Mouse (Mus musculus): ENCODE data around the gene Gm10638.

The Gm10638 gene

GRCm38 (mm10) chr8:86781094-86781493 is 35.6 kb downstream of the Gm10638 start:
- in situ Hi-C loops (cut with MboI; ENCODE audit: low sequenced_read_pairs), result no loop called here

- in situ Hi-C loops (cut with MboI; ENCODE audit: low sequenced_read_pairs), result no loop called here
Observed at GRCm38 (mm10) chr8:86786498-86786897, 41.0 kb downstream of the Gm10638 start.

- in situ Hi-C loops (cut with MboI; ENCODE audit: low sequenced_read_pairs), result no loop called here
Observed at GRCm38 (mm10) chr8:86787891-86788420, 42.5 kb downstream of the Gm10638 start.

- in situ Hi-C loops (cut with MboI; ENCODE audit: low sequenced_read_pairs), result no loop called here
Observed at GRCm38 (mm10) chr8:86789576-86789975, 44.1 kb downstream of the Gm10638 start.

- in situ Hi-C loops (cut with MboI; ENCODE audit: low sequenced_read_pairs), result no loop called here
Observed at GRCm38 (mm10) chr8:86791542-86791941, 46.0 kb downstream of the Gm10638 start.

- in situ Hi-C loops (cut with MboI; ENCODE audit: low sequenced_read_pairs), result no loop called here
Observed at GRCm38 (mm10) chr8:86794716-86795115, 49.2 kb downstream of the Gm10638 start.
